Mouse (Mus musculus) lung, adult 2 months (tissue): ENCODE measurements around the gene Ocrl.

Experiments
- CTCF ChIP-seq: fragments of 200-500 bp; IDR thresholded peaks from 2 replicates; pipeline ENCODE4 v1.5.1; 2011; ENCODE audit warnings: mild to moderate bottlenecking, low read length, control low read depth; ENCODE audit not compliant: insufficient read depth
- POLR2A ChIP-seq: fragments of 200-500 bp; IDR thresholded peaks from 2 replicates; pipeline ENCODE4 v1.6.1; 2011; ENCODE audit warnings: low read depth, mild to moderate bottlenecking, control low read depth, low read length, borderline replicate concordance; ENCODE audit errors: extremely low read depth

DNA sequence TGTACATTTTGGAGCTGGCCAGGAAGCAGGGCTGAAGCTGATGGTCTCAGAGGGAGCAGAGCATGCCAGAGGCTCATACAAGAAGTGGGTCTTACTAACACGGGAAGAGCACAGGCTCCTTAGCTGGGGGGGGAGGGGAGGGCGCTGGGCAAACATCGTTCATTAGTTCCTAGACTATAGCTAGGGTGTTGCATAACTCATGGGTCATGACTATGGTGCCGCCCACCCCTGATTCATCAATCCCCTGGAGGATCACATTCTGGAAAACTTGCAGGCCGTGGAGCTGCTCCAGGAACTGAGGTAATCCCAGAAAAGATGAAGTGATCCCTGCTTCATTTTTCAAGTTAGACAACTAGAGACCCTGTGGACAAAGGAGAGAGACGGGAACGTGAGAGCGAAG, 75.8 kb downstream of the Ocrl start:
- no peak for TF ChIP-seq CTCF
- no peak for TF ChIP-seq POLR2A
